Mouse (Mus musculus) monocyte, adult 5-6 weeks (primary cell): ENCODE results near the gene Scfd2. TPM values are rescaled to one million over a fixed set of nuclear protein-coding genes. Genes with fewer than 3 reads are reported as not detected.

Source experiments
- ATAC-seq: fragments of 153-309, 156-312 bp; replicated peaks from 2 replicates; pipeline ENCODE4 v1.8.0; 2017; ENCODE audit warnings: mild to moderate bottlenecking; ENCODE audit not compliant: low TSS enrichment, insufficient number of reproducible peaks, severe bottlenecking, poor library complexity, low FRiP score
- total RNA-seq: library from RNA; stranded (forward); fragments of 200-1000, 200-491, 200-594 nt; gene quantifications from 3 replicates; pipeline ENCODE4 v1.2.3, GENCODE M21; 2017

The Scfd2 gene
- total RNA-seq, 1 experiment from 2014 or later: 15.9 TPM

DNA sequence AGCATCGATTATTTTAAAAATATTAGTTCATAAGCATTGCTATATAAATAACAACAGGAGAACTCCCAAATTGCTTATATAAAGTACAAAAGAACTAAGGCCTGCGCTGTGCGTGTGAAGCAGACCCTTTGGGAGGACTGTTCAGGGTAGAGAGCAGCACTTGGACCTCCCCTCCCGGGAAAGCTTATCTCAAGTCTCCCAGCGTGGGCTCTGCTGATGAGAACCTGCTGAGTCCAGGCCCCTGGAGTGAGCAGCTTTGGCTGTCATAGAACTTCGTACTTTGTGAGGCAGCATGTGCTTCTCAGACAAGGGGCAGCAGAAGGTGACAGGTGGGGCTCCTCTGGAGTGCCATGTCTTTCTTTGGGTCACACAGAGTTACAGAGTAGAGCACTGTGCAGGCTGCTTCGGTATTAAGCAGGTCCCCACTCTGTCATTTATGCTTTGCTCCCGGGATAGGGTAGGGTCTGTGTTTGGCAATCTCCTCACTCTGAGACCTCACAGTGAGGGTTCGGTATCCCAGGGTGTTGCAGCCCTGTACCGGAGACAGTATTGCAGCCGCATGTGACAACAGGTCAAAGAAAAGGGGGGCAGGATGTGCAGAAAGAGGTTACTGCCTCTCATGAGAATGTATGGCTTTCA is 301.7 kb downstream of the Scfd2 start:
- ATAC-seq: no peak

DNA sequence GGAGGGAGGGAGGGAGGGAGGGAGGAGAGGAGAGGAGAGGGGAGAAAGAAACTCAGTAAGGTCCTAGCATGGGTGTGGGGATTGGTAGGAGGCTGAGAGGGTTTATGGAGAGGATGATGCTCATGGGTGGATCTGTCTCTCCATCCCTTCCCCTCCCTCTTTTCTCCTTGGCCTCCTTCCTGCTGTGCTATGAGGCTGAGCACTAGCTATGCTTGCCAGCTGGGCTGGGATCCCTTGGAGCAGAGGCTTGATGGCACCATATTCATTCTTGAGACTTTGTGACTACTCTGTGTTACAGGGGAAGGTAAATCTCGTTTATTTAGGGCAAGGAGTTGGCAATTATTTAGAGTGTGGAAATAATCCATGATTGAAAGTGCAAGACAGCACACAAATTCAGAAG is 302.6 kb downstream of the Scfd2 start:
- no peak for ATAC-seq

DNA sequence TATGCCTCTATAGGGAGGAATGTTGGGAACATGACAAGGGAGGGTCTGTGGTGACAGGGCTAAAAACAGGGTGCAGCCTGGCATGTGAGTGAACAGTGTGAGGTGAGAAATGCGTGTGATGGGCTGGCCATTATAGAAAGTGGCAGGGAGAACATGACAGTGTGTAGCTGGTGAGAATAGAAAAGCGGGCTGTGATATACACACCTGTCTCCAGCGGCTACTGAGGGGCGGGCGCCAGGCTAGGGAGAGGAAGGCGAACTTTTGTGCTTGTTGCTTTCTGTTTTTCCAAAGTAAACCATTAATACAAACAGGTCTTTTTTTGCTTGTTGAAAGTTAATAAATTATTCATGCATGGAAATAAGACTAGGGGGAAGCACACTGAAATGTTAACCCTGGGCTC is 304.2 kb downstream of the Scfd2 start:
- no peak for ATAC-seq

DNA sequence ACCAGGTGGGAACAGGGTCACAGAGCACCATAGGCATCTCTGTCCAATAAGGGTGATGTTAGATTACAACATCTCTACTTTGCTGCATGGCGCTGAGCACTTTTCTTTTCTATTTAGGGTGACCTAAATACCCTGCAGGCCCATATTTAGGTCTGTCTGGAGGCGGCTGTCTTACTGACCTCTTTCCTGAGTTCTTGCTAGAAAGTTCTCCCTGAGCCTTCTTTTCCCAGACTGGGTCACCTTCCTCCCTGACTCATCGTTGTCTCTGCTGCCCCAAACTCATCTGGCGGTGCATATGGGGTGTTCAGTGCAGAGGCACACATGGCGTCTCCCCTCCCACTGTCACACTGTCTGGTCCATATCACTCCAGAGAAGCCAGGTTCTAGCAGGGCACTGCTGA is 305.4 kb downstream of the Scfd2 start:
- no peak for ATAC-seq

DNA sequence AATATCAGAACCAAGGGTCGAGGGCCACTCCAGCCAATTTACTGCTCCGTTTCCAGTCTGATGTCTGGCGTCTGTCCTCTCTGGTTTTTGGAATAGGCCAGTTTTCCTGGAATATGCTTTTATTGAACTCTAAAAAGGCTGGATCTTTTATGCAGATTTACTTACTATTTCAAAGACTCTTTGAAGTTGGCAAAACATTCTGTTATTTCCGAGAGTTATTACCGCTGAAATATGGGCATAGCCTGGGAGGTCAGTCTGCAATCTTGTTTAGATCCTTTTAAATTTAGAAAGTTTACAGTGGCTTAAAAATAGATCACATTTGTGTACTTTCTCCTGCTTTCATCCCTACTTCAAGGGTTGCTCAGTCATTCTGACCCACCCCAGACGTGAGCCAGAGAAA is 307.1 kb downstream of the Scfd2 start:
- no peak for ATAC-seq

DNA sequence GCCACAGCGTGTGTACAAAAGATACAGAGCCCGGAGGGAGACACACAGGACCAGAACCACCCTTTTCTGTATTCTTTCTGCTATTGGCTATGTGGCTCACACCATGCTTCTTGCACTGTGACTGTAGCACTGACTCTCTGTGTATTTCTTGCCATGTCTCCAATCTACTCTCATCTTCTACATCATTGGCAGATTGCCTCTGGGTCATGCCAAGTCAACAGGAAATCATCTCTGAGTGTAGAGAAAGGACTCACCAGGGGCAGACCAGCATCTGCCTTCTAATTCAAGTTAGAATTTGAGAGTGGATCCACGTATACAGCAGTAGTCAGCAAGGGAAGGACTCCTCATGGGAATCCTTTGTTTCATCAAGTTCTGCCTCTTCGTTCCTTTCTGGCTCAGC is 308.9 kb downstream of the Scfd2 start:
- ATAC-seq: no peak

DNA sequence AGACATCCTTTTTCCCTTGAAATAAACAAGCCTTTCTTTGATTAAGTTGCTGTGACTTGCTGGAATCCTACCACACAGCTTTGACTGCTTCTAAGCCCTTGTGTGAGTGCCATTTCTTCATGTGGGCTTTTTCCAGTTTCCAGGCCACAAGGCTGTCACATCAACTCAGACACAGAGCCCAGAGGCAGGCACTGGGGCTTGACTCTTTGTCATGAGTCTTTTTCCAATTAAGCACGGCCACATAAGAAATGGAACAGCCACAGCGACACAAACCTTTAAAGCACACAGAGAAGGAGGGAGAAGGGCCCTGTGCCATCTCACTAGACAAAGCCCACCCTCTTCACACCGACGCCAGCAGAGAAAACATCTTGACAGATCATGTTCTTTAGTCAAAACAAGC is 313.0 kb downstream of the Scfd2 start:
- ATAC-seq: no peak

DNA sequence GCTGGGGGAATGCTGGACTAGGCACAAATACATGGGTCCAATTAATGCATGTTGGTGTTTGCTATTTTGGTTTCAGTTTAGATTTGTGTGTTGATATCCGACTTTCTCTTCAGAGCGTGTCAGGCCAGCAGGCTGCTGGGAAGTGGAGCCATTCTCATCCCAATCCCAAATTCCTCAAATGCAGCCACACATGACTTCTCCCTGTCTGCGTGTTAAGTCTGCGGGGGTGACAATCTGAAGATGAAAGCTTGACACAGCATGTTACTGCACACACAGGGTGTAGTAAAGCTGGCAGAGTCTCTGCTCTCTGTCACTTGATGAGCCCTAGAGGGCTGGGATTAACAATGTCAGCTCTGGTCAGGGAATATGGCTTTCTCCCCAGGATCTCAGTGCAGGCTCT is 316.4 kb downstream of the Scfd2 start:
- ATAC-seq: no peak

DNA sequence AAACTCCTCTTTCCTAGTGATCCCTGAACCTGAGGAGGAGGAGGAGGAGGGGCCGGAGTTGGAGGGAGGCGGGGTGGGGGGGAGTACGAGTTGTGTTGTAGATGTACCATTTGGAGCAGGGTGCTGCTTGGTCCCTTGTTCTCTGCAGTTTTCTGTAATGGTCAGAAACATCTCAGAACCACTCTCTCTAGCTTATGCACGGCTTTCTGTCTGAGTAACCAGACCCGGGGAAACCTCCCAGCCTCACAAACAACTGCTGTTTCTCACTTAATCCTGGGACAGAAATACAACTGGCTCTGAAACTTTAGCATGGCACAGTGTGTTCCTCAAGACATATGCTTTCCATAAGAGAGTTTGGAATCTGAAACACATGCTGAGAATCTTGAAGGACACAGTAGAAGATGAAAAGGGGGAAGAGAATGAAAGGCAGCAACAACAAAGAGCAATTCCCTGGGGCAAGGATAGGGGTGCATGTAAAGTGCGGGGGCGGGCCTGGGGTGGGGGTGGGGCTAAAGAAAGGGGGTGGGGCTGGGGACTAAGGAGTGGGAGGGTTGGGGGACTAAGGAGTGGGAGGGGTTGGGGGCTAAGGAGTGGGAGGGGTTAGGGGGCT is 317.0 kb downstream of the Scfd2 start:
- no peak for ATAC-seq

DNA sequence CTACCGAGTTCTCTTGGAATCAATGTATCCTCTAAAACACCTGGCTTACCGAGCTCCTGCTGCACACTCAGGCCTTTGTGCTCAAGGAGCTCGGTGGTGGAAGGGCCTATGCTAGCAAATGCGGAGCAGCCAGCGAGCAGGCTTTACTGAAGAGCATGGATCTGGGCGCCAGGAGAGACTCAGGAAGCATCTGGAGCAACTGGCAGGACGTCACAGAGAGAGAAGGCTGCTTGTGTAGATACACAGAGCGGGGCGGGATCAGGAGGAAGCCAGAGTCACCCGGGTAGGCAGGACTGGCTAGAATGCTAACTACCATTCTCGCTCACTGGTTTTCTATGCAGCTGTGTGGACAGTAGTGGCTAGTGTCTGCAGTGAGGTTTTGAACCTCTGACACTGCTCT is 320.2 kb downstream of the Scfd2 start:
- ATAC-seq: no peak

DNA sequence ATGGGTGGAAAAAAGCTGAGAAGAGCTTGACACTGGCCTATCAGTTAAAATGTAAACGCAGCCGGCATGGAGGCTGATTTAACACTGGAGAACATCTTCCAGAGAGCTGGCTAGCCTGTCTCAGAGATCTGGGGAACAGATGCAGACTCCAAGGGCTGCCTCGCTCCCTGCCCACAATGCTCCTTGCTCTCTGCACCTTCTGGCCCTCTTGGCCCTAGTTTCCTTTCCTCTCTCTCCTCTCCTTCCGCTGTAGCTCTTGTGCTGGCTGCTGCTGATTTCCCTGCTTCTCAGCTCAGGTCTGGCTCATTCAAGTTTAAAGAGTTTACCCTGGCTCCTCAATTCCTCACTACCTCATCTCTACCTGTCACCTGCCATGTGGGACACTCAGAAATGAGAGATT is 321.9 kb downstream of the Scfd2 start:
- no peak for ATAC-seq

DNA sequence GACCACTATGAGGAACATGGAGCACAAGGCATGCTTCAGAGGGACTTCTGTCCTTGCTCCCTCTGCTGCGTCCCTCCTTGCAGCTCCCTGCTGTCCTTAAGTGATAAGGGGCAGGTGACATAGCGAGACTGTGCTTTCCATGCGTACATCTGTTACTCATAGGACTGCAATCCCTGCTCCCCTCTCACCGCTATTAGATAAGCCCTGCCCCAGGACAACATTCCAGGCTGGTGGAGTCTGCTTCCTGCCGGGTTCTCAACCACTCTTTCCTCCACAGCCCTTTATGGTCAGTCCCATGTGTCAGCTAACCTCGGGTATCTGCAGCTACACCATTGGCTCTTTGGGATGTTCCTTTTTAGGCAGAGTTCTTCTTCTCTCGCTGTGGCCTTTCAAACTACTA is 323.1 kb downstream of the Scfd2 start:
- no peak for ATAC-seq

DNA sequence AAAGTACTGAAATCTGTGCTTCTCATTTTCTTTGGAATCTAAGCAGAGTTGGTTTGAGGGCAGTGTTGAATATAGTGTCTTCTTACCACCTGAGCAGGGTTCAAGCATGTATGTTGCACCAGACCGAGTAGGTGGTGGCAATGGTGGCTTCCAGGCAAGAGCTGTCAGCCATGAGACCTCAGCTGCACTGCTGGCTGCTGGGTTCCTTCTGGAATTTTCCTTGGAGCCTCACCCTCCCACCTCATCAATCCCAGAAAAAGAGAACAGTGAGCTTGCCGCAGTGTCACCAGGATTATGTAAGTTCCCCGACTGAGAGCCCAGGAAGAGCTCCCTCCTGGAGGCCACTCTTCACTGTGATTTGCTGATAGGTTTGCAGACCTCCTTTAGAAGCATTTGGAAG is 324.4 kb downstream of the Scfd2 start:
- no peak for ATAC-seq

DNA sequence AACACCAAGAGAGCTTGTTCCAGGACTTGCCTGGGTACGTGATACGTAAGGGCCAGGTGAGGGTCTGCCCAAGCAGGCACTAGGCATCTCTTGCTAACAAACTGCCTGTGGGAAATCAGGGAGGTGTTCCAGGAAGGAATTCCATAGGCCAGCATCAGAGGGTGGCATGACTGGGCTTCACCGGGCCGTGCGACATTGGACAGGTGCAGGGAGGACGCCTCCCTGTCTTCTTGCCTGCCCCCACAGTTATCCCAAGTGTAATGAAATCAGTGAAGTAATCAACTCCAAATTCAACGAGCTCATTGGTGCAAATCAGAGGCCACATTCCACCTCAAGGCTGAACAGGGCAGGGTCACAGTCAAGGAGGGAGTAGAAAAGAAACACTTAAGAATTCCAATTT is 324.9 kb downstream of the Scfd2 start:
- ATAC-seq: no peak

DNA sequence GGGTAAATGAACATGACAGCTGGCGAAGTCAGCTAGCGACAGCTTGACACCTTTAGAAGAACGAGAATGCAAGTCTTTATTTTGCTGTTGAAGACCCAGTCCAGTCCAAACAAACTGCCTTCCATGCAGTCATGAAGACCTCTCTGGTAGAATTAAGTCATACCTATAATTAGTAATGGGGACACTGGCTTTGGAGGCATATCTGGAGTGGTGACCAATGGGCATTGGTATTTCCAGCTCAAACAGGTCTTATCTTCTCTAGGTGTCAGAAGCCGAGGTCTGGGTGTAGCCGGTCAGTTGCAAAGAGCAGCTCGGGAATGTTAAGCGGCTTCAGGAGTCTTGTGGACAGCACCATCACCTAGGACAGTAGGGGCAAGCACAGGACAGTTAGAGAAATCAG is 325.5 kb downstream of the Scfd2 start:
- no peak for ATAC-seq

DNA sequence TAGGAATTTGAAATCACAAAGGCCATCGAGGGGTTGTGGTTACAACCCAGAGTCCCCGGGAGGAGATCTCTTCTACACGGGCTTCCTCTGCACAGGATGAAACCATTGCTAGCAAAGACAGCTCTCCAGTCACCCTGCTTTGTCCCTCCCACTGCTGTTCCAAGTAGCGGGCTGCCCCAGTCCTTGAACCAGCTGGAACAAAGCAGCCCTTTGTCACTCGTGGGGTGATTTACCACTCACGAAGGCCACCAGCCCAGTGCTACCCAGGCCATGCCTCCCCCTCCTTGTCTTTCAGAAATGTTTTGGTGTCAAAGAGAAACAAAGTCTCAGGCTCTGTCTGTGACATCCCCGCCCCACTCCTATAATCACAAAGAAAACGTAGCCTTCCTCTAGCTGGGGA is 326.1 kb downstream of the Scfd2 start:
- ATAC-seq: no peak

DNA sequence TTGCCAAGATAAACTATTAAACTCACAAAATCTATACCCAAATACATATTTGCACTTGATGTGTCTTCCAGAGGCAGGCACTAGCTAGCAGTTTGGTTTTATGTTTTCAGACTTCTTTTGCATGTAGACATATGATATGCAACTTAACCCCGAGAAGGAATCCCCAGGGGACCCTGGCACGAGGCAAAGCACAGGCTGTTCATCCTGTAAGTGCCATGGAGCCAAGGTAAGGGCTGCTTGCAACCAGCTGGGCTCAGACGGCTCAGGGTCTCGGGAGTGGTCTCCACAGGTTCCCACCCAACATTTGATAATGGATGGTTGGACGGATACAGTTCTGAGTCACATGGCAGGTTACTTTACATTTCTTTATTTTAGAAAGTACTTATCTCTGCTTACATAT is 327.1 kb downstream of the Scfd2 start:
- no peak for ATAC-seq

DNA sequence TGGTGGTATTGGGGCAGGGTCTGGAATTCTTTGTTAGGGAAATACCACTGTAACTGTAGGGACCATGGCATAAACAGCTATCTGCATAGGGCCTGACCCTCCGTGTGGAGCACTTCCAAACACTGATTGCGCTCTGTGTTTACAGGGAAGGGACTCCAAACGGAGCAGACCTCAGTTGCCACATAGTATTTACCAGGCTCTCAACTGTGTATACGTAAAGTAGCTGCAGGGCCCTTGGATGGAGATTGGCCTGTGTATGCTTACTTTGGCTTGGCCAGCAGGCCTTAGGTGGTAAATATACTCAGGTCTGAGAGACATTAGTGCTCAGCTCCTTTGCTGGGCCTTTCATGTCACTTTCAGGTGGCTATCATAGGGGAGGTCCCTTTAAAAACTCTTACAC is 329.0 kb downstream of the Scfd2 start:
- no peak for ATAC-seq

DNA sequence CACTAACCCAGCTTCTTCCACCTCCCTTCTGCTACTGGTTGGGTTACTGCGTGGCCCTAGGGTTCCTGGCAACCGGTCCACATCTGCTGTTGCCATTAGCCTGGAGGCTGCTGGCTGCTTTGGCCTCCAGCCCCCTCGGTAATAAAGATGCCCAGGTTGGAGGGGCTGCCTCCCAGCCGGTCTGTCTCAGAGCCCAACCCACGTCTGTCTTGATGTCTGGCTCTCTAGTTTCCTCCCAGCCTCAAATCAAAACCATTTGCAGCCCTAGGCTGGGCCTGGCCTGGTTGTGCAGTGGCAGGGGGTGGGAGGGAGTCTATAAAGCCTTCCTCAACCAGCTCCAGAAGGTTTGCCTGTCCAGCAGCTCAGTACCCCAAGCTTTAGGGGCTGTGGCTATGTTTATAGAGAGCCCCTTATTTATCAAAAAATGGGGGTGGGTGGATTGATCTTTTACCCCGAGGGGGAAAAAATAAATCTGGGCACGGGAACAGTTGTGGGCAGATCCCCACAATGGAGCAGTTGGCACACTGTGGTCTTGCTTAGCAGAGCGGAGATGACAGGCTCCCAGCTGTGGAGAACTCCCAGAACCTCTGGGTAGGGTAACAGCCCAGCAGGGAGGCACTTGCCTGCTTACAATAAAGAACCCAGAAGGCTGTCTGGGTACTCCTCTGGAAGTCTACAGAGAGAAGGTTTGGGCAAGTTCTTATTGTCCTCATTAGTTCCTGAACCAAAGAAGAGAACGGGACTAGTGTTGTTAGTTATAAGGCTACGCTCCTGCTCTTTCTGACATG is 329.8 kb downstream of the Scfd2 start:
- no peak for ATAC-seq

DNA sequence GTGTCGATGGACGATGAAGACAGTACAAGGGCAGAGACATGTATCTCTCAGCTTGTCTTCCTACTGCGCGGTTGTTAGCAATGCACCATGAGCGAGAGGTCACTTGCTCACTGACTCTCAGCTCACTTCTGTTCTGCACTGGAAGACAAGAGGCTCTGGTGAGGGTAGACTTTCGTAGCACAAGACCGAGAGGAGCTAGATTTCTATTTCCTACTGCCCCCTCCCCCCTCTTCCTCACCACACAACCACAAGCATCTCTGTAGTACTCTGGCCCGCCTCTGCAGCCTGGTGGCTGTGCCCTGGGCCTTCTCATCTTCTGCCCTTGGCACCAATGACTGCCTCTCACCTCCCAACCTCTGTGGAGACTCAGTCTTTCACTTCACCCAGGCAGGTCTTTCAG is 331.1 kb downstream of the Scfd2 start:
- ATAC-seq: no peak
